Mouse (Mus musculus) midbrain, embryonic 12.5 days (tissue): ENCODE data around the gene Rpl37. TPM values are rescaled to one million over a fixed set of nuclear protein-coding genes. Genes with fewer than 3 reads are reported as not detected.

Source experiments
- ATAC-seq: fragments of 200-750 bp; cut with Nextera tagmentation; 2 replicates; pipeline ENCODE4 v1.8.0; 2017; ENCODE audit warnings: low read depth, moderate TSS enrichment, moderate library complexity; ENCODE audit not compliant: low FRiP score
- H3K27ac ChIP-seq: fragments of 300-500 bp; sonication (generic); replicated peaks from 2 replicates; pipeline ENCODE4 v1.5.1; 2016; ENCODE audit warnings: mild to moderate bottlenecking
- H3K27me3 ChIP-seq: fragments of 300-500 bp; sonication (generic); 2 replicates; pipeline ENCODE4 v1.6.1; 2016; ENCODE audit warnings: mild to moderate bottlenecking
- H3K36me3 ChIP-seq: fragments of 300-500 bp; sonication (generic); 2 replicates; pipeline ENCODE4 v1.6.1; 2016
- H3K4me1 ChIP-seq: fragments of 300-500 bp; sonication (generic); 2 replicates; pipeline ENCODE4 v1.6.1; 2016
- H3K4me2 ChIP-seq: fragments of 300-500 bp; sonication (generic); replicated peaks from 2 replicates; pipeline ENCODE4 v1.6.1; 2016; ENCODE audit warnings: mild to moderate bottlenecking, moderate library complexity
- H3K4me3 ChIP-seq: fragments of 300-500 bp; sonication (generic); 2 replicates; pipeline ENCODE4 v1.5.1; 2016; ENCODE audit warnings: mild to moderate bottlenecking
- H3K9ac ChIP-seq: fragments of 300-500 bp; sonication (generic); replicated peaks from 2 replicates; pipeline ENCODE4 v1.6.1; 2016; ENCODE audit warnings: mild to moderate bottlenecking, moderate library complexity
- H3K9me3 ChIP-seq: fragments of 300-500 bp; sonication (generic); 2 replicates; pipeline ENCODE4 v1.6.1; 2016; ENCODE audit warnings: mild to moderate bottlenecking
- WGBS: fragments of 180-500 bp; shearing (Covaris S2); methylation state at CpG from one replicate; pipeline ENCODE4 v1.1.7; 2016; 5-methylcytosine and 5-hydroxymethylcytosine counted together
- polyA plus RNA-seq: library from polyadenylated mRNA; unstranded; fragments of >200 nt; fragmentation: Nextera tagmentation; extraction: Ambion mirVana; gene quantifications from 2 replicates; pipeline ENCODE4 v1.2.1, GENCODE M21; 2016

Rpl37 gene
- polyA plus RNA-seq, 1 experiment from 2014 or later: 417 TPM

- Histone ChIP-seq H3K9ac (no peak within 1 kb of the TSS), H3K9me3 (no peaks in the 10 kb centered on the region), H3K36me3 (no peaks in the 10 kb centered on the region), H3K4me2 (no peak within 1 kb of the TSS), H3K27ac (no peak within 1 kb of the TSS), H3K4me3 (no peak within 1 kb of the TSS), H3K27me3 (no peaks in the 10 kb centered on the region), H3K4me1 (no peaks in the 10 kb centered on the region)
- no peak for ATAC-seq
- 73% methylated on average over 21 of the region's 21 CpGs for WGBS
Observed at GRCm38 (mm10) chr15:5107686-5108654, 8.5 kb upstream of the Rpl37 start, which contains the start of gene Card6. Gene Card6, minus strand, starts transcription at chr15:5108539.

- ATAC-seq: no peak
Observed at GRCm38 (mm10) chr15:5108655-5109040, 7.8 kb upstream of the Rpl37 start.

GRCm38 (mm10) chr15:5112651-5113050 is 3.8 kb upstream of the Rpl37 start:
- H3K4me1 ChIP-seq: peaks cover 11% of the 10 kb centered on the region
- no peak overlapping the region for H3K4me3 ChIP-seq
- H3K27me3 ChIP-seq: no peaks in the 10 kb centered on the region
- no peak overlapping the region for H3K4me2 ChIP-seq
- no peak for ATAC-seq
- peaks cover 3% of the 10 kb centered on the region for H3K36me3 ChIP-seq
- no peaks in the 10 kb centered on the region for H3K9me3 ChIP-seq
- H3K9ac ChIP-seq: no peak overlapping the region
- WGBS: 79% methylated on average over 3 of the region's 3 CpGs
- H3K27ac ChIP-seq: no peak overlapping the region

More at GRCm38 (mm10) chr15:5108655-5109040, 7.8 kb upstream of the Rpl37 start:
- Histone ChIP-seq H3K4me2 (no peak overlapping the region), H3K27me3 (no peaks in the 10 kb centered on the region), H3K9me3 (no peaks in the 10 kb centered on the region), H3K9ac (no peak overlapping the region), H3K4me3 (no peak overlapping the region), H3K4me1 (no peaks in the 10 kb centered on the region), H3K27ac (no peak overlapping the region), H3K36me3 (no peaks in the 10 kb centered on the region)
- WGBS: 80% methylated on average over 3 of the region's 3 CpGs

GRCm38 (mm10) chr15:5115173-5115572 is 1.3 kb upstream of the Rpl37 start:
- no peak for ATAC-seq
- no peak overlapping the region for H3K27ac ChIP-seq
- peak overlapping the region; percentile 62; the same call in 1 of the 2 replicates for H3K9ac ChIP-seq
- H3K9me3 ChIP-seq: no peaks in the 10 kb centered on the region
- H3K4me3 ChIP-seq: peak overlapping the region; percentile 86
- H3K27me3 ChIP-seq: no peaks in the 10 kb centered on the region
- WGBS: 68% methylated on average over 8 of the region's 8 CpGs
- H3K4me1 ChIP-seq: peaks cover 16% of the 10 kb centered on the region
- H3K36me3 ChIP-seq: peaks cover 28% of the 10 kb centered on the region
- peak overlapping the region; percentile 75 for H3K4me2 ChIP-seq

GRCm38 (mm10) chr15:5117031-5117601 is 671 bp downstream of the Rpl37 start:
- H3K4me2 ChIP-seq: peak overlapping the region; percentile 75
- H3K27ac ChIP-seq: peak overlapping the region; percentile 88
- H3K36me3 ChIP-seq: peaks cover 46% of the 10 kb centered on the region
- no peaks in the 10 kb centered on the region for H3K27me3 ChIP-seq
- no peaks in the 10 kb centered on the region for H3K9me3 ChIP-seq
- peak overlapping the region; percentile 90 for H3K9ac ChIP-seq
- no peak for ATAC-seq
- WGBS: 3% methylated on average over 22 of the region's 22 CpGs
- peak overlapping the region; percentile 86 for H3K4me3 ChIP-seq
- H3K4me1 ChIP-seq: peaks cover 16% of the 10 kb centered on the region

GRCm38 (mm10) chr15:5118626-5119025 is 2.2 kb downstream of the Rpl37 start:
- WGBS: 95% methylated on average over 9 of the region's 9 CpGs
- H3K4me1 ChIP-seq: peaks cover 16% of the 10 kb centered on the region
- no peak for ATAC-seq

GRCm38 (mm10) chr15:5119192-5119591 is 2.7 kb downstream of the Rpl37 start:
- no peak overlapping the region for H3K4me3 ChIP-seq
- ATAC-seq: no peak
- WGBS: 93% methylated on average over 2 of the region's 2 CpGs
- peaks cover 58% of the 10 kb centered on the region for H3K36me3 ChIP-seq
- no peaks in the 10 kb centered on the region for H3K9me3 ChIP-seq
- H3K9ac ChIP-seq: no peak overlapping the region
- H3K27me3 ChIP-seq: no peaks in the 10 kb centered on the region
- H3K4me1 ChIP-seq: peaks cover 16% of the 10 kb centered on the region
- H3K27ac ChIP-seq: no peak overlapping the region
- no peak overlapping the region for H3K4me2 ChIP-seq

More at GRCm38 (mm10) chr15:5118626-5119025, 2.2 kb downstream of the Rpl37 start:
- Histone ChIP-seq H3K9me3 (no peaks in the 10 kb centered on the region), H3K4me3 (no peak overlapping the region), H3K27ac (no peak overlapping the region), H3K36me3 (peaks cover 57% of the 10 kb centered on the region), H3K9ac (no peak overlapping the region), H3K4me2 (no peak overlapping the region), H3K27me3 (no peaks in the 10 kb centered on the region)

- no peak overlapping the region for H3K9ac ChIP-seq
- H3K4me1 ChIP-seq: peaks cover 16% of the 10 kb centered on the region
- 93% methylated on average over 2 of the region's 2 CpGs for whole genome bisulfite sequencing
- H3K9me3 ChIP-seq: no peaks in the 10 kb centered on the region
- no peak overlapping the region for H3K27ac ChIP-seq
- H3K4me2 ChIP-seq: no peak overlapping the region
- H3K27me3 ChIP-seq: no peaks in the 10 kb centered on the region
- peaks cover 64% of the 10 kb centered on the region for H3K36me3 ChIP-seq
- ATAC-seq: no peak
- no peak overlapping the region for H3K4me3 ChIP-seq
Observed at GRCm38 (mm10) chr15:5119707-5120106, 3.3 kb downstream of the Rpl37 start.

- H3K27me3 ChIP-seq: no peaks in the 10 kb centered on the region
- no peaks in the 10 kb centered on the region for H3K9me3 ChIP-seq
- no peak for ATAC-seq
- H3K27ac ChIP-seq: no peak overlapping the region
- no peak overlapping the region for H3K4me2 ChIP-seq
- no peak overlapping the region for H3K9ac ChIP-seq
- WGBS: 90% methylated on average over 12 of the region's 12 CpGs
- H3K4me3 ChIP-seq: no peak overlapping the region
- H3K4me1 ChIP-seq: peaks cover 10% of the 10 kb centered on the region
- peaks cover 64% of the 10 kb centered on the region for H3K36me3 ChIP-seq
Observed at GRCm38 (mm10) chr15:5121535-5122313, 5.3 kb downstream of the Rpl37 start.

GRCm38 (mm10) chr15:5126456-5126855 is 10.0 kb downstream of the Rpl37 start:
- 81% methylated on average over 4 of the region's 4 CpGs for WGBS
- no peak overlapping the region for H3K4me2 ChIP-seq
- H3K4me1 ChIP-seq: no peaks in the 10 kb centered on the region
- peaks cover 24% of the 10 kb centered on the region for H3K36me3 ChIP-seq
- no peak overlapping the region for H3K4me3 ChIP-seq
- H3K27ac ChIP-seq: no peak overlapping the region
- no peak overlapping the region for H3K9ac ChIP-seq
- no peaks in the 10 kb centered on the region for H3K27me3 ChIP-seq
- no peaks in the 10 kb centered on the region for H3K9me3 ChIP-seq
- no peak for ATAC-seq

GRCm38 (mm10) chr15:5127487-5127886 is 11.0 kb downstream of the Rpl37 start:
- Histone ChIP-seq H3K4me1 (no peaks in the 10 kb centered on the region), H3K9me3 (no peaks in the 10 kb centered on the region), H3K4me2 (no peak overlapping the region), H3K36me3 (peaks cover 14% of the 10 kb centered on the region), H3K4me3 (no peak overlapping the region), H3K9ac (no peak overlapping the region), H3K27me3 (no peaks in the 10 kb centered on the region), H3K27ac (no peak overlapping the region)
- WGBS: 91% methylated on average over 2 of the region's 2 CpGs
- ATAC-seq: no peak
